Mouse (Mus musculus) lung, postnatal 14 days (tissue): Measurements from ENCODE around the gene Sars2.

Experiments used
- DNase-seq: peaks from one replicate; pipeline ENCODE4 v3.0.0; 2021

The Sars2 gene

DNA sequence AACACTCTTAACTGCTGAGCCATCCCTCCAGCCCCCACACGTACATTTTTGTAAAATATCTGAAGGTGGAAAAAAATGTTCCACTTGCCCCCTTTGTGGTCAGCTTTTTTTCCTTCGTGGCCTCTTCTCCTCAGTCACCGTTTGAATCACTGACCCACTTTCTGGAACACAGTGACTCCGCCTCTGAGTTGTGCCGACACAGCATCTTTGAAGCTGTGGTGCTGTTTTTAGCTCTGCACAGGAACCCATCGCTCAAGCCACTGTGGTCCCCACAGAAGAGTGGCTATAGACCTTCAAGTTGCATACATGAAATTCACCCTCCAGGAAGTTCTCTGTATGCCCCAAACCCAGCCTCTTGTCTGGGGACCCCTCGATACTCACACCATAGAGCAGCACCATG lies 39.1 kb downstream of the Sars2 start:
- no peak for DNase-seq

DNA sequence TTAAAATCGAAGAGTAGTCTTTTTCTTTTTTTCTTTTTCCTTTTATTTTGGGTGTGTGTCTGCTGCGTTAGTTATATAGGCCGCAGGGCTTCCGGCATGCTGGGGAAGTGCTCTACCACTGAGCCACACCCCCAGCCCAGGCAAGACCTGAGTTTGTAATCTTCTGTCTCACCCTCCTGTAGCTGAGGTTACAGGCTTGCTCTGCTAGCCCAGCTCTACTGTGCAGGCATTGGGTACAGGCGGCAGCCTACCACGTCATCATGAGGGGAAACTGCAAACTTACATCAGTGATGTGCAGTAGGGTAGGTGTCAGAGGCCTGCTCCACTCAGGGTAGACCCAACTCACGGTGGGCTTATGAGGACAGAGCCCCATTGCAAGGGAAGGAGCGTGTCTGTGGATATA lies 39.5 kb downstream of the Sars2 start:
- DNase-seq, result no peak

DNA sequence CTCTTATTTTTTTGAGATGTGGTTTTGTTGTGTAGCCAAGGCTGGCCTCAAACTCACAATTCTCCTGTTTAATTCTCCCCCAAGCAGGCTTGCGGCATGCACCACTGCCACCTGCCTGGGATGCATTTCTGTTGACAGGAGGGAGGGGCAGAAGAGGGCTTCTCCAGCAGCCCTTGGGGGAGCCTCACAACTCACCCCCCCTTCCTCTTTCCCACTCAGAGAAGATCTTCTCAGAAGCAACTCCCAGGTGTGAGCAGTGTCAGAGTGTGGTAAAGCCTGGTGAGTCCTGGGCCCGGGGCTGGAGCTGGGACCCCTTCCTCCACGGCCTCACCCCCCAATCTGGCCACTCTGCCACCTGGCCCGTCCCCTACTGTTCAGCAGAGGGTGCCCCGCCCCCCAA lies 43.4 kb downstream of the Sars2 start:
- DNase-seq, result no peak

DNA sequence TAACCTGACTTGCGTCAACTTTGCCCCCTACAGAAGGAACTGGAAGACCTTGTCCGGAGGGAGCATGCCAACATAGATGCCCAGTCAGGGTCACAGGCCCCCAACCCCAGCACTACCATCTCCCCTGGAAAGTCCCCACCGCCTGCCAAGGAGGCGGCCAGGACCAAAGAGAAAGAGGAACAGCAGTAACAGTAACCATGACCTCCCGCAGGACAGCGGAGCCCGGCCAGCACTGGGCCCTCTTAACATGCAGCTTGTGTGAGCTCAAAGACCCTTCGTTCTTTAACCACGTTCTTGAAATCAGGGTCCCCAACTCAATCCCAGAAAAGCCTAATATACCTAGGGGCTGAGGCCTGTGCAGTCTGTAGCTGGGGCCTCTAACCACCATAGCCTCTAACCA lies 46.1 kb downstream of the Sars2 start:
- DNase-seq, result no peak

DNA sequence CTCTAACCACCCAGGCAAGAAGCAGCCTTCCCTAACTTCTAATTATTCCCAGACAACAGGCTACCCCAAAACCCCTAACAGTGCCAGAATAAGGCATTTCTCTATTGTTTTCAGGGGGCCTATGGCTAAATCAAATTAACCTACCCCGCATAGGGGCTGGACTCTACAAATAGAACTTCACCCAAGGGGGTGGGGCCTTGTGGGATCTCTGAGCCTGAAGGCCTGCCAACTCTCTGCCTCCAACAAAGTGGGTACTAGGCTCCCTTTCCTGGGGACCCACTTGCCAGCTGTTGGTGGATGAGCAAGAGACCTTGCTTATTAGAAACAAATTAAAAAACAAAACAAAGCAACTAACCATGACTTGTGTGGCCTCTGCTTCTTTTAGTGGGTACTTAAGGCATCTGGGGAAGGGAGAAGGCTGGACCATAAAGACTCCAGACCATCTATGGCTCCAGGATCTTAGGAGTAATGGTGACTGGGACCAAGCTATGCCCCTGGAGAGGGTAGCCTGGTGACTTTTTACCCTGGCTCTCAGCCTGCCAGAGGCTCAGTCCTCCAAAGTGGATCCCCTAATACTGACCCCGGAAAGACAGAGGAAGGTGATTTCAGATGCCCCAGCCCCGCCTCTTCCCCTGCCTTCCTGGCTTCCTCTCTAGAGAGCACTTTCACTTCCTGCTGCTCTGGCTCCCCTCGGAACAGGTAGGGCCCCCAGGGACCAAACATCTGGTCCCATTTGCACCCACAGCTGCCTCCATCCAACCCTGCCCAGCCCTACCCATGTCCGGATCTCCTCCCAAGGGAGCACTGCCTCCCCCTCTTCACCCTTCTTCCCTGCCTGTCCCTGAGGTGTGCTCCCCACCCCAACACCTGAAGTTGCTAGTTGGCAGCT lies 46.8 kb downstream of the Sars2 start, which contains the start of gene Rinl:
Gene Rinl, plus strand, starts transcription at position 663 of the 889 bp plus-strand sequence.
- DNase-seq, result peak; percentile 36

DNA sequence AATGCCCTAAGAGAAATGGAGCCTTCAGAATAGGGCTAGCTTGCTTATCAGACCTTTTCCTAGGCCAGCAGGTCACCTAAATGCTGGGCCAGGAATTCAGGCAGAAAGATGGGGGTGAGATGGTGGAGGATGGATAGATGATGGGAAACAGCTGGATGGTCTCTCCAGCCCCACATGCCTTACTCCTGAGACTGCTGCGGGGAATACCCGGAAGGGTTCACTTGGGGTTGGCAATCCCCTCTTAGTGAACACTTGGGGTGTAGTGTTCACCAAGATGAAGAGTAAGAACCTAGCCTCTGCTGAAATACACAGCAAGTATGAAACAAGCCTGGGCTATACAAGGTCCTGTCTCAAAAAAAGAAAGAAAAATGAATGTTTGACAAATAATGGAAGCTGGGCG lies 47.4 kb downstream of the Sars2 start:
- no peak for DNase-seq

DNA sequence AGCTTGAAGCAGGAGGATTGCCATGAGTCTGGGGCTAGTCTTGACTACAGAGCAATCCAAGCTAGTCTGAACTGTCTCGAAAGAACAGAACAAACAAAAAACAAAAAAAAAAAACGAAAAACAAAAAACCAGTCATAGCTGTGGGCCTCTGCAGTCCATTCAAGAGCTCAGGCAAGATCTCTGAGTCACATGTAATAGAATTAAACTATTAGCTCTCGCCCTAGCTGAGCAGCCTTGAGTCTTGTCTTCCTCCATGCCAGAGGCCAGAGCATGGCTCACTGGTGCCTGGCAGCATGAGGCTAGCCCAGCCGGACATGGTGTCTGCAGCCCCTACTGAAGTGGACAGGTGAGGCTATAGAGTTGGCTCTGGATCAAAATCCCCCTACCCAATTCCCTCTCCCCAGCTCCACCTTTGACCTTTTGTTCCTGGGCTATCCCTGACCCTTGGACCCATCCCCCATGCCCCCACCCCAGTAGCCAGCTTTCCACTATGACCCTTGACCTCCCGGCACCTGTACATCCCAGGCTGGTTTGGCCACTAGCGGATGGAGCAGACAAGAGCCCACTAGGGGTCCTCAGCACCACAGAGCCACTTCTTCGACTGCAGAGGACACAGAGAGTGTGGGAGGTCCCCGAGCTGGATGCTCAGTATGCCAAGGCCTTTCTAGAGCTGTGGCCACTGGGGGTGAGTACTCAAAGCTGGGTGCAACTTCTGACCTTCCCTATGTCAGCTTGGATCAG lies 48.4 kb downstream of the Sars2 start:
- no peak for DNase-seq

DNA sequence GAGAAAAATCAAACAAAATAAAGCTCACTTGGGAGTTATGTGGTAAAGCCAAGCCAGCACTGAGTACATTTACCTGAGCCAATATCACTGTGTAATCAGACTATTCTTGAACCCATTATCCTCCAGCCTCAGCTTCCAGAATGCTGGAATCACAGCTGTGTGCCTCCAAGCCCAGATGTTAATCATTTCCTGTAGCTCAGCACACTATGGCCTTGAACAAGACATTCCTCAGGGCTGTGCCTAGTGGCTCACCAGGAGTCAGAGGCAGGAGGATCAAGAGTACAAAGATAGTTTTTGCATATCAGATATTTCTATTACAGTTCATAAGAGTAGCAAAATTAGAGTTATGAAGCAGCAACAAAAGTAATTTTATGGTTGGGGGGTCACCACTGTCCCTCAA lies 49.9 kb downstream of the Sars2 start:
- DNase-seq, result no peak

DNA sequence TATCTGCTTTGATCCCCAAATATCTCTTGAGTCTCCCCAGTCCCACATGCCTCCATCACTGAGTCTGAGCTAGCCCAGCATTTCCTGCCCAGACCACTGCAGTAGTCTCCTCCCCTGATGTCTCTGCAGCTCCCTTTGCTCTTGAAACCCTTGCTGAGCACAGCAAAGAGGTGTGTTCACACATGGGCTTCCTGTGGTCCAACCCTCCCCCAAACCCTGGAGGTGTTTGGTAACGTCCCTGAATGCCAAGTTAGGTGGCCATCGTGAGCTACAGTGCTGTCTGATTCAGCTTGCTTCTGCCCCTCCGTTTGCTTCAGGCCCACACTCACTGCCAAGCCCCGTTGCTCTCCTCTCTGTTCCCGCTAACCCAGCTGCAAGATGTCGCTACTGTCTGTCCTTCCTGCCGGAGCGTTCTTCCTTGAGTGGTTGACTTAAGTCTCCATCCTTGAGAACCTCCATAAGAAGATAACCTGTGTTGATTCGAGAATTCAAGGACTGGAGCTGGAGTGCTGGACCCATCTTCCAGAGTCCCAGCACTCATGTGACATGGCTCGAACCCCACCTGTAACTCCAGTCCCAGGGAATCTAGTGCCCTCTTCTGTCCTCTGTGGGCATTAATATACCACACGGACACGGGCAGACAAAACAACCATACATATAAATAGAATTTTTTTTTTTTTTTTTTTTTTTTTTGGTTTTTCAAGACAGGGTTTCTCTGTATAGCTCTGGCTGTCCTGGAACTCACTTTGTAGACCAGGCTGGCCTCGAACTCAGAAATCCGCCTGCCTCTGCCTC lies 50.8 kb downstream of the Sars2 start:
- DNase-seq, result no peak

DNA sequence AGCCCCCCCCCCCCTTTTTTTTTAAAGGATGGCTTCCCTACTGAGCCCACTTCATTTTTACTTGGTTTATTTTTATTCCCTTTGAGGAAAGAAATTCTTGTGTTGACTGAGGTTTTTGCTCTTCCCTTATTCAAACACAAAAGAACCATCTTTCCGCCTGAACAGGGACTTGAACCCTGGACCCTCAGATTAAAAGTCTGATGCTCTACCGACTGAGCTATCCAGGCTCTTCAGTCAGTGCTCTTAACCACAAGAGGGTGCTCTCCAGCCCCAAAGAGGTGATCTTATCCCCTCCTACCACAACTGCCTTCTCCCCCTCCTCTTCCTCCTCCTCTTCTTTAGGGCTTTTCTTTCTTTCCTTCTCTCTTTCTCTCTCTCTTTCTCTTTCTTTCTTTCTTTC lies 52.0 kb downstream of the Sars2 start:
- peak; percentile 50 for DNase-seq

DNA sequence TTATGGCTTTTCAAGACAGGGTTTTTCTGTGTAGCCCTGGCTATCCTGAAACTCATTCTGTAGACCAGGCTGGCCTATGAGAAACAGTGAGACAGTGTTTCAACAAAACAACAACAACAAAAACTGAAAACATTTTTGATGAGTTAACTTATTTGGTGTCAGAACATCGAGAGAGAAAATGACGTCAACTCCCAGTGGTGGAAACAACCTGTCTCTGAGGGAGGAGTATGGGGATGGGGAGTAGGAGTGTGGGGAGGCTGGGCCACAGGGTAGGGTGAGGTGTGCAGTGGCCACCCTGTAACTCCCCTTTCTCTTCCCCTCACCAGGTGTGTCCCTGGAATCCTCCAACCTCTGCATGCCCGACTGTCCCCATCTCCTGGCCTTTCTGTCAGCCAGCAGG lies 52.7 kb downstream of the Sars2 start:
- no peak for DNase-seq

DNA sequence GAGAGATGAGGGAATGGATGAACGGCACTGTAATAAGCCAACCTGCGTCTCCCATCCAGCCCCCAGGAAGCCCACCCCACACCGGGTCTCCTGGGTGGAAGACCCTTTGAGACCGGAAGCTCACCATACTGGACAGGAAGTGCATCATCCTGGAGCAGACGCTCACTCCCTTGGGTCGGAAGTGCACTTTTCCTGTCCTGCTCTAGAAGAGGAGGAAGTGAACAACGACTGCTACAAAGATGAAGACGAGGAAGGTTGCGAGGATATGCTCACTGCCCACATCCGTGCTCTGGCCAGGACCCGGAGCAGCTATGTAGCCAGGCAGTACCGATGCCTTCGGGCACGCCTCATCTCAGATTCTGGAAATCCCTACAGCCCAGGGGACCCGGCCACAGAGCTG lies 54.0 kb downstream of the Sars2 start:
- peak; percentile 23 for DNase-seq

DNA sequence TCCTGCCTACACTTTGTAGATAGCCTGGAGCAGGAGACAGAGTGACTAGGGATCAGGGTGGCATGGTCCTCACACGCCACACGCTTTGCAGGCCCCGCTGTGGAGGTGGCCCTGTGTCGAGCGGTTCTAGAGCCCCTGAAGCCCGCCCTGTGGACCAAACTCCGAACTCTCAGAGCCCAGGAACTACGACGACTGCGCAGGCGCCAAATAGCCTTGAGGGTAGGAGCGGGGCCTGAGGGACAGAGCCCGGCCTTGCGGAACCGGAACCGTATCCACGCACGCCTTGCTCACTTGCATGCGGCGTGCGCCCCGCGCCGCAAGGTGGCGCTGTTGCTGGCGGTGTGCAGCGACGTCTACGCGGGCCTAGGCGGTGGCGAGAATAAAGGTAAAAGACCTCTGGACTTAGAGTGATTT lies 54.8 kb downstream of the Sars2 start:
- peak; percentile 91 for DNase-seq

DNA sequence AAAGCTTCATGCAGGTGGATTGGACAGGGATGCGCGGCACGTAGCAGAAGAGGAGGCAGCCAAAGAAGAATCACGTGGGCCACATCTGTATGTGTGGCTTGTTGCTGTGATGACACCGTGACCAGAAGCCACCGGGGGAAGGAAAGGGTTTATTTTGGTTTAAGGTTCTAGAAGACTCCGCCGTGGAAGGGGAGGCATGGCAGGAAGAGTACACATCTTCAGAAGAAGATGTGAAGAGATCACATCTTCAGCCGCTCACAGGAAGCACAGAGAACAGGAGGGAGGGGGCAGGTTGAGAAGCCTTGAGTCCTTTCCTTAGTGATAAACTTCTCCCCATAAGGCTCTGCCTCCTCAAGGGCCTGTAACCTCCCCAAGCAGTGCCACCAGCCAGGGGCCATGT lies 58.2 kb downstream of the Sars2 start:
- DNase-seq, result no peak

DNA sequence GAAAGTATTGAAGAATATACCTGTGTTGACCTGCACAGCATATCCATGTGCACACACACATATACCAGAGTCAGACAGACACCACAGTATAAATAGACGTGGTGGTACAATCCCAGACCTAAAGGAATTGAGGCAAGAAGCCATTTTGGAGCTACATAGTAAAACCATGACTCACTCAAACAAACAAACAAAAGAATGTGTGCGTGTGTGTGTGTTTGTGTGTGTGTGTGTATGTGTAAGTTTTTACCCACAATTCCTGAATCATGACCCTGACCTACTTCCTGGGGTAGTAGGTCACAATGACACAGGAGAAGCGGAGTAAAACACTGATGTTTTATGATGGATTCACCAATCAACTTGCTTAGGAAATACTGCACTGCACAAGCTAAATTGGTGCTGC lies 59.7 kb downstream of the Sars2 start:
- DNase-seq, result no peak

DNA sequence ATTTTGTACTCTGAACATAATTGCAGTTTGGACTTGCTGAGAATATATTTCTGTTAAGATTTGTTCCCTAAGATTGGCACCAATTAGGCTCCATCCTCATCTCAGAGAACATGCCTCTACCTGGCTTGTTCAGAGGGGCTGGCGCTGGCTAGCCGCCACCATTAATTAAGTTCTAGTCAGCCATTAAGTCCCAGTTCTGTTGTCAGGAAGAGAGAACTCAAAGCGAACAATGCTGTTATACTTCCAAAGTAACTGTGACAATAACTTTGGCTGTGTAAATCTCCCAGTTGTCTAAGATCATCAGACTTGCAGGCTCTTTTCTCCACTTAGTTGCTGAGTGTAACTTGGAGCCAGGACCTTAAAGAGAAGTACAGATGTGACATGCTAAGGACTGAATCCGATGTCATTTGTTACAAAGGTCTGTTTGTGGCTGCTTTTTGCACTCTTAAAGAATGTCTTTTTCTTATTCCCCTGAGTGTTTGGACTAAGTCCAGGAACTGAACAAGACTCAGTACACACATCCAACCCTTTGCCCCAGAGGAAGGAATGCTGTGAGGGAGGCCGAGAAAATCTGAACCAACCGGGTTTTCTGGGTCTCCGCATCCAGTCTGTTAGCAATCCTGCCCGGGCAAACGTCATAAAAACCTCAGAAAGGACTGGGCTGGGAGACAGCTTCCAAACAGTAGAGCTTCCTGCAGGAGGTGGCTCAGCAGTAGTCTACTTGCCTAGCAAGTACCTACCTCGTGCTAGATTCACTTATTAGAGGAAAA lies 60.3 kb downstream of the Sars2 start:
- DNase-seq, result peak; percentile 72

DNA sequence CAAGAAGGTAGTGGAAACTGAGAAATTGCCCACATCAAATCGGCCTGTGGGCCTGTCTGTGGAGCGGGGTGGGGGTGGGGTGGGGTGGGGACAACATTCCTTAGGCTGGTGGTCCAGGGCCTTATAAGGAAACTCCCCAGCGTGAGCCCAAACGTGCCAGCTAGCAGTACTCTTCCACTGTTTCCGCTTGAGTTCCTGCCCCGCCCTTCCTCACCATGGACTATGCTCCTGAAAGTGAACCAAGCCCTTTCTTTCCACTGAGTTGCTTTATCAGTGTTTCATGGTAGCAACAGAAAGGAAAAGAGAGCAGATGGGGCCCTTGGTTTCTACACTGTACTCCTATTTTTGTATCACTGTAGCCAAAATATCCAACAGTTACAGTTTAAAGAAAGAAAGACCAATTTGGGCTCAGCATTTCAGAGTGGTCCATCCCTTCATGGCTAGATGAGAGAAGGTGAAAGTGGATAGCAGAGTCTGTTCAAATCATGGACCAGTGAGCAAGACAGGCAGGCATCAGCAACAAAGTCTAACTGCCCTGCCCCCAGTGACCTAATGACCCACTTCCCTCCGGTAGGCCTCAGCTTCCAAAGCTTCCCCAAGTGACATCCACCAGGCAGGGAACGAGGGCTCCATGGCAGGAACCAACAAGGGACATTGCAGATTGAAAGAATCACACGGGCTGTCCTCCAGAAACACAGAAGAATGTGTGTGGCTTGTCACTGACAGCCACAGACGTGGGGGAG lies 61.2 kb downstream of the Sars2 start:
- DNase-seq, result peak; percentile 62
